Mouse (Mus musculus) cerebellum, postnatal 10 days (tissue): ENCODE data around the gene Fam72a.

Experiments used
- DNase-seq, 2 experiments: peaks; one replicate each; pipeline ENCODE4 v3.0.0; 2021; ENCODE audit warnings: mixed read lengths in 2 of 2

The Fam72a gene

GRCm38 (mm10) chr1:131527281-131528080, at the start of gene Fam72a, which contains the start of gene Srgap2:
Gene Fam72a, plus strand, starts transcription at chr1:131527903.
Gene Srgap2, minus strand, starts transcription at chr1:131527352.
- peak; percentile 98 for DNase-seq

- no peak for DNase-seq
These were observed 48.9 kb upstream of the Fam72a start for GRCm38 (mm10) chr1:131478770-131479305.

GRCm38 (mm10) chr1:131481391-131481790, 46.3 kb upstream of the Fam72a start:
- DNase-seq = no peak

- DNase-seq = no peak
These were observed 45.5 kb upstream of the Fam72a start for GRCm38 (mm10) chr1:131482242-131482641.

GRCm38 (mm10) chr1:131486094-131486850, 41.4 kb upstream of the Fam72a start:
- DNase-seq = no peak

GRCm38 (mm10) chr1:131489312-131489711, 38.4 kb upstream of the Fam72a start:
- DNase-seq = no peak

GRCm38 (mm10) chr1:131491579-131491978, 36.1 kb upstream of the Fam72a start:
- no peak for DNase-seq

GRCm38 (mm10) chr1:131492360-131492759, 35.3 kb upstream of the Fam72a start:
- peak; percentile 35 to 46 for DNase-seq

GRCm38 (mm10) chr1:131493966-131494898, 33.5 kb upstream of the Fam72a start:
- DNase-seq = peak; percentile 54 to 59

- no peak for DNase-seq
These were observed 29.5 kb upstream of the Fam72a start for GRCm38 (mm10) chr1:131498231-131498630.

GRCm38 (mm10) chr1:131501681-131502080, 26.0 kb upstream of the Fam72a start:
- DNase-seq = no peak

GRCm38 (mm10) chr1:131511131-131511530, 16.6 kb upstream of the Fam72a start:
- no peak for DNase-seq

- no peak for DNase-seq
These were observed 15.8 kb upstream of the Fam72a start for GRCm38 (mm10) chr1:131511661-131512500.

- DNase-seq = peak; percentile 53 to 65
These were observed 14.6 kb upstream of the Fam72a start for GRCm38 (mm10) chr1:131513136-131513535.

- no peak for DNase-seq
These were observed 13.5 kb upstream of the Fam72a start for GRCm38 (mm10) chr1:131514197-131514596.

GRCm38 (mm10) chr1:131516588-131516987, 11.1 kb upstream of the Fam72a start:
- DNase-seq = no peak

GRCm38 (mm10) chr1:131523794-131524193, 3.9 kb upstream of the Fam72a start:
- peak; percentile 48 to 49 for DNase-seq

GRCm38 (mm10) chr1:131525101-131525585, 2.6 kb upstream of the Fam72a start:
- DNase-seq = peak; percentile 67 to 70

- DNase-seq = peak; percentile 81 to 83
These were observed 2.0 kb upstream of the Fam72a start for GRCm38 (mm10) chr1:131525586-131526271.
